Mouse (Mus musculus) monocyte, adult 5-6 weeks (primary cell): ENCODE data around the gene Shd. TPM values are rescaled to one million over a fixed set of nuclear protein-coding genes. Genes with fewer than 3 reads are reported as not detected.
A peak's percentile ranks its signal among the peaks of the same experiment; 100 is the strongest.

Source experiments
- ATAC-seq: fragments of 153-309, 156-312 bp; replicated peaks from 2 replicates; pipeline ENCODE4 v1.8.0; 2017; ENCODE audit warnings: mild to moderate bottlenecking; ENCODE audit not compliant: low TSS enrichment, insufficient number of reproducible peaks, severe bottlenecking, poor library complexity, low FRiP score
- total RNA-seq: library from RNA; stranded (forward); fragments of 200-1000, 200-491, 200-594 nt; gene quantifications from 3 replicates; pipeline ENCODE4 v1.2.3, GENCODE M21; 2017

Gene Shd
- total RNA-seq, 1 experiment from 2014 or later = not detected

GRCm38 (mm10) chr17:55999794-56000499, 29.7 kb downstream of the Shd start:
- no peak for ATAC-seq

- no peak for ATAC-seq
Observed at GRCm38 (mm10) chr17:56003000-56003399, 32.7 kb downstream of the Shd start.

GRCm38 (mm10) chr17:56005415-56006061, 35.3 kb downstream of the Shd start, which contains the start of the genes Stap2 and Mpnd:
Gene Stap2 (minus strand): TSS chr17:56005584.
Gene Mpnd (plus strand): TSS chr17:56005711.
- no peak for ATAC-seq

- ATAC-seq = no peak
Observed at GRCm38 (mm10) chr17:56006956-56007355, 36.7 kb downstream of the Shd start.

GRCm38 (mm10) chr17:56007444-56008355, 37.4 kb downstream of the Shd start:
- ATAC-seq = no peak

- ATAC-seq = peak; percentile 88
Observed at GRCm38 (mm10) chr17:56008356-56009087, 38.3 kb downstream of the Shd start.

- peak; percentile 81 for ATAC-seq
Observed at GRCm38 (mm10) chr17:56009088-56009961, 39.1 kb downstream of the Shd start.

- ATAC-seq = no peak
Observed at GRCm38 (mm10) chr17:56009962-56010240, 39.6 kb downstream of the Shd start.

GRCm38 (mm10) chr17:56010255-56010654, 40.0 kb downstream of the Shd start:
- no peak for ATAC-seq

- ATAC-seq = peak; percentile 41; the same call in 1 of the 2 replicates
Observed at GRCm38 (mm10) chr17:56010681-56011080, 40.4 kb downstream of the Shd start.

- ATAC-seq = no peak
Observed at GRCm38 (mm10) chr17:56011441-56011840, 41.2 kb downstream of the Shd start.

GRCm38 (mm10) chr17:56015293-56015692, 45.0 kb downstream of the Shd start:
- no peak for ATAC-seq

GRCm38 (mm10) chr17:56016382-56016781, 46.1 kb downstream of the Shd start:
- no peak for ATAC-seq

- ATAC-seq = no peak
Observed at GRCm38 (mm10) chr17:56016793-56017785, 46.8 kb downstream of the Shd start.

GRCm38 (mm10) chr17:56017848-56018247, 47.6 kb downstream of the Shd start:
- no peak for ATAC-seq

GRCm38 (mm10) chr17:56018347-56019131, 48.3 kb downstream of the Shd start:
- no peak for ATAC-seq
